Mouse (Mus musculus): Measurements from ENCODE around the gene Vmn1r203. TPM values are rescaled to one million over a fixed set of nuclear protein-coding genes. Genes with fewer than 3 reads are reported as not detected.
"Not testable (repeated sequence)": the region's sequence is repeated elsewhere in the genome, so short reads cannot be mapped to it uniquely, and the experiment has no call there.

Gene Vmn1r203
- not detected in 2 replicates for polyA plus RNA-seq (2016; fragmentation: Nextera tagmentation; extraction: Ambion mirVana)

DNA sequence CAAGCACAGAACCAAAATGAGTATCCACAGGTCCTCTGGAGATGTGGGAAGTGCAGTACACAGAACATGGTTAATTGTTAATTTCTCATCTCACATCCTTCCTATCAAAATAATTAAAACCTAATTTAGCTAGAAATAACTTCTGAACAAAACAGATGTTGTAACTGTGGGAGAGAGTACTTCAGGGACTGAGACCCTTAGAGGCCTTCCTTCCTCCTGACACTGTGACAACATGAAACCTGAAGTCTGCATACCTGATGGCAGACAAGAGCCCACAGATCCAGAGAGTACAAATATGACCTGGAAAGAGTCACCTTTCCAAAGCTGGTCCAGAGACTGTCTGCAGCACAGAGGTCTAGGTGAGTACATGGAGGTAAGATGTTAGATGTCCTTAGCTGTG is at the start of gene Vmn1r203:
TSS of gene Vmn1r203 (plus strand) at position 301 of the 400 bp plus-strand sequence.
- Histone ChIP-seq H3K27ac (no peak within 1 kb of the TSS), H3K9ac (no peak within 1 kb of the TSS)

DNA sequence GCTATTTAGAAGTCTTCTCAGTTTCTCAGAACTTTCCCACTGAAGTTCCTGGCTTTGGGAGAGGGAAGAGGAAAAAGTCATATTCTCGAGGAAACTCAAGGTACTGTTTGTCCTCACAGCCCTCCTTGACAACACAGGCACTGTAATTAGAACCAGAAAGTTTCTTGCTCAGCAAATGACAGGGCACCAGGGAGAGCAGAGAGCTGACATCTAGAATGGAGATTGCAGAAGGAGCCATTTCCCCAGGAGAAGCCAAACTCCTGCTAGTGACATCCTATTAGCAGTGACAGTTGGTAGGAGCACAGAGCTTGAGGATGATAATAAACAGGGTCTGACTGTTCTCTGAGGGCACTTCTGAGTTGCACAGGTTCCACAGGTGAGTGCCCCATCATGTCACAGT is 46.3 kb upstream of the Vmn1r203 start, which contains the start of gene Vmn1r201:
TSS of gene Vmn1r201 (plus strand) at position 301 of the 400 bp plus-strand sequence.
- 40% methylated on average over 1 of the region's 1 CpGs for WGBS (ENCODE audit: insufficient replicate concordance)
- Histone ChIP-seq H3K9ac (no peak within 1 kb of the TSS), H3K4me1 (no peaks in the 10 kb centered on the region), H3K27ac (no peak within 1 kb of the TSS), H3K36me3 (no peaks in the 10 kb centered on the region), H3K9me3 (replicated peaks) (no peaks in the 10 kb centered on the region), H3K27me3 (replicated peaks) (no peaks in the 10 kb centered on the region), H3K4me2 (no peak within 1 kb of the TSS), H3K4me3 (no peak within 1 kb of the TSS)
- no peak for ATAC-seq

More for the DNA sequence above, at the start of gene Vmn1r203:
- Histone ChIP-seq H3K27me3 (replicated peaks) (no peaks in the 10 kb centered on the region), H3K4me3 (no peak within 1 kb of the TSS), H3K4me2 (no peak within 1 kb of the TSS), H3K9me3 (replicated peaks) (no peaks in the 10 kb centered on the region), H3K36me3 (no peaks in the 10 kb centered on the region), H3K4me1 (no peaks in the 10 kb centered on the region)
- no peak for ATAC-seq

GRCm38 (mm10) chr13:22502431-22502830 is 15.5 kb upstream of the Vmn1r203 start:
- H3K36me3 ChIP-seq, result no peaks in the 10 kb centered on the region
- no peak overlapping the region for H3K4me2 ChIP-seq
- ATAC-seq, result no peak
- WGBS (ENCODE audit: insufficient replicate concordance), result 59% methylated on average over 3 of the region's 3 CpGs
- H3K4me1 ChIP-seq, result no peaks in the 10 kb centered on the region
- no peaks in the 10 kb centered on the region for H3K9me3 ChIP-seq (replicated peaks)
- H3K27ac ChIP-seq, result no peak overlapping the region
- no peak overlapping the region for H3K9ac ChIP-seq
- no peaks in the 10 kb centered on the region for H3K27me3 ChIP-seq (replicated peaks)
- H3K4me3 ChIP-seq, result no peak overlapping the region

GRCm38 (mm10) chr13:22505281-22505680 is 12.6 kb upstream of the Vmn1r203 start, which contains the start of gene Vmn1r202:
Vmn1r202 (minus strand) TSS chr13:22505381.
- no peaks in the 10 kb centered on the region for H3K36me3 ChIP-seq
- no peak within 1 kb of the TSS for H3K9ac ChIP-seq
- no peaks in the 10 kb centered on the region for H3K4me1 ChIP-seq
- H3K9me3 ChIP-seq (replicated peaks), result no peaks in the 10 kb centered on the region
- no peaks in the 10 kb centered on the region for H3K27me3 ChIP-seq (replicated peaks)
- H3K4me2 ChIP-seq, result no peak within 1 kb of the TSS
- ATAC-seq, result no peak
- no peak within 1 kb of the TSS for H3K4me3 ChIP-seq
- H3K27ac ChIP-seq, result no peak within 1 kb of the TSS

GRCm38 (mm10) chr13:22552898-22553297 is 35.0 kb downstream of the Vmn1r203 start, which contains the start of gene Vmn1r204:
Vmn1r204 (plus strand) TSS chr13:22553198.
- H3K27me3 ChIP-seq (replicated peaks), result not testable (repeated sequence)

GRCm38 (mm10) chr13:22574911-22575310 is 57.0 kb downstream of the Vmn1r203 start:
- 59% methylated on average over 3 of the region's 3 CpGs for WGBS (ENCODE audit: insufficient replicate concordance)

More at GRCm38 (mm10) chr13:22552898-22553297, 35.0 kb downstream of the Vmn1r203 start, which contains the start of gene Vmn1r204:
- not testable (repeated sequence) for H3K9ac ChIP-seq; H3K9me3 ChIP-seq (replicated peaks); H3K4me3 ChIP-seq; ATAC-seq; H3K4me1 ChIP-seq; H3K36me3 ChIP-seq; H3K27ac ChIP-seq; H3K4me2 ChIP-seq
- WGBS (ENCODE audit: insufficient replicate concordance), result 42% methylated on average over 1 of the region's 1 CpGs

More at GRCm38 (mm10) chr13:22574911-22575310, 57.0 kb downstream of the Vmn1r203 start:
- not testable (repeated sequence) for H3K9ac ChIP-seq; H3K36me3 ChIP-seq; H3K4me3 ChIP-seq; H3K9me3 ChIP-seq (replicated peaks); H3K4me2 ChIP-seq; ATAC-seq; H3K4me1 ChIP-seq; H3K27ac ChIP-seq; H3K27me3 ChIP-seq (replicated peaks)

Other genes starting within 250 kb of the Vmn1r203 start
- gene Vmn1r195, start 247.6 kb upstream of the Vmn1r203 start, polyA plus RNA-seq (2016; fragmentation: Nextera tagmentation; extraction: Ambion mirVana), result not detected in 2 replicates
- not detected in 2 replicates for gene Vmn1r196, start 228.2 kb upstream of the Vmn1r203 start, polyA plus RNA-seq (2016; fragmentation: Nextera tagmentation; extraction: Ambion mirVana)
- not detected in 2 replicates for gene Vmn1r197, start 193.5 kb upstream of the Vmn1r203 start, polyA plus RNA-seq (2016; fragmentation: Nextera tagmentation; extraction: Ambion mirVana)
- gene Vmn1r198, start 167.8 kb upstream of the Vmn1r203 start, polyA plus RNA-seq (2016; fragmentation: Nextera tagmentation; extraction: Ambion mirVana), result not detected in 2 replicates
- gene Vmn1r199, start 138.3 kb upstream of the Vmn1r203 start, polyA plus RNA-seq (2016; fragmentation: Nextera tagmentation; extraction: Ambion mirVana), result not detected in 2 replicates
- not detected in 2 replicates for gene Vmn1r200, start 127.7 kb upstream of the Vmn1r203 start, polyA plus RNA-seq (2016; fragmentation: Nextera tagmentation; extraction: Ambion mirVana)
- gene Vmn1r201, start 46.2 kb upstream of the Vmn1r203 start, polyA plus RNA-seq (2016; fragmentation: Nextera tagmentation; extraction: Ambion mirVana), result not detected in 2 replicates
- gene Vmn1r202, start 12.7 kb upstream of the Vmn1r203 start, polyA plus RNA-seq (2016; fragmentation: Nextera tagmentation; extraction: Ambion mirVana), result not detected in 2 replicates
- gene Vmn1r204, start 35.1 kb downstream of the Vmn1r203 start, polyA plus RNA-seq (2016; fragmentation: Nextera tagmentation; extraction: Ambion mirVana), result not detected in 2 replicates
- not detected in 2 replicates for gene Vmn1r205, start 74.9 kb downstream of the Vmn1r203 start, polyA plus RNA-seq (2016; fragmentation: Nextera tagmentation; extraction: Ambion mirVana)
- not detected in 2 replicates for gene Vmn1r206, start 106.1 kb downstream of the Vmn1r203 start, polyA plus RNA-seq (2016; fragmentation: Nextera tagmentation; extraction: Ambion mirVana)
- not detected in 2 replicates for gene Vmn1r207-ps, start 211.5 kb downstream of the Vmn1r203 start, polyA plus RNA-seq (2016; fragmentation: Nextera tagmentation; extraction: Ambion mirVana)

Measured in liver, embryonic 12.5 days (tissue).